Mouse (Mus musculus) testis, adult 2 months (tissue): ENCODE measurements around the gene Bend5.

Source experiments
- CTCF ChIP-seq: fragments of 200-500 bp; IDR thresholded peaks from 2 replicates; pipeline ENCODE4 v1.5.1; 2012; ENCODE audit warnings: low read depth, mild to moderate bottlenecking, inconsistent platforms, low read length, moderate library complexity; ENCODE audit not compliant: control insufficient read depth, insufficient read depth, insufficient replicate concordance
- POLR2A ChIP-seq: fragments of 200-500 bp; IDR thresholded peaks from 2 replicates; pipeline ENCODE4 v1.6.1; 2012; ENCODE audit warnings: low read depth, mild to moderate bottlenecking, inconsistent platforms, low read length, moderate library complexity; ENCODE audit not compliant: control insufficient read depth

DNA sequence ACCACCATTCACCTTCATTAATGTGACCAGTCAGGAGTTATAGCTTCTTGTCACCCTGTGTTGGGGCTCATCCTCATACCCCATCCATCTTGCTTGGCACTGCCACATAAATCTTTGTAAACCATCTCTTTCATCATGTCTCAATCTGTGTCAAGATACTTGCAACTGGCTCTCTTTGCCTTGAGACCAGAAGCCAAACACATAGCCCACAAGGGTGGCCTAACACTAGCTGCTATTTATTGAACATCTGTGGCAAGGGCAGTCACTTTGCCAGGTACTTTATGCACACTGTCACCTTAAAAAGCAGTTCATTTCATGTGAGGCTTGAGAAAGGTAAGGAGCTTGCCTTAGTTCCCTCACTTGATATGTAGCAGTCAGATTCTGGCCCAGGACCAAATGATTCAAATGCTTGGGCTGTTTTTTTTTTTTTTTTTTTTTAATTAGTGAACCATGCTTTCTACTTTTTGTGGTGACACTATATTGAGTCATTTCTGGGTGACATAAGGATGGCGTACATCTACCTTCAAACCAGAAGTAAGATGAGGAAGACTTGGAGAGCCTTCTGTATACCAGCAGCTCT, 9.7 kb downstream of the Bend5 start:
- no peak for TF ChIP-seq POLR2A
- TF ChIP-seq CTCF, result no peak
